Mouse (Mus musculus) liver, embryonic 15.5 days (tissue): Measurements from ENCODE around the gene Rft1. TPM values are rescaled to one million over a fixed set of nuclear protein-coding genes. Genes with fewer than 3 reads are reported as not detected.

Source experiments
- ATAC-seq: fragments of 200-750 bp; cut with Nextera tagmentation; 2 replicates; pipeline ENCODE4 v1.8.0; 2017; ENCODE audit warnings: moderate number of reproducible peaks, mild to moderate bottlenecking, moderate library complexity; ENCODE audit not compliant: insufficient read depth
- H3K27ac ChIP-seq: fragments of 300-500 bp; sonication (generic); replicated peaks from 2 replicates; pipeline ENCODE4 v1.5.1; 2015; ENCODE audit warnings: mild to moderate bottlenecking, inconsistent platforms
- H3K27me3 ChIP-seq: fragments of 300-500 bp; sonication (generic); 2 replicates; pipeline ENCODE4 v1.6.1; 2015; ENCODE audit warnings: mild to moderate bottlenecking, inconsistent platforms
- H3K36me3 ChIP-seq: fragments of 300-500 bp; sonication (generic); replicated peaks from 2 replicates; pipeline ENCODE4 v1.6.1; 2015; ENCODE audit warnings: moderate library complexity, mild to moderate bottlenecking, inconsistent platforms
- H3K4me1 ChIP-seq: fragments of 300-500 bp; sonication (generic); replicated peaks from 2 replicates; pipeline ENCODE4 v1.6.1; 2015; ENCODE audit warnings: inconsistent platforms
- H3K4me2 ChIP-seq: fragments of 300-500 bp; sonication (generic); 2 replicates; pipeline ENCODE4 v1.6.1; 2015; ENCODE audit warnings: moderate library complexity, mild to moderate bottlenecking, inconsistent platforms
- H3K4me3 ChIP-seq: fragments of 300-500 bp; sonication (generic); replicated peaks from 2 replicates; pipeline ENCODE4 v1.5.1; 2015; ENCODE audit warnings: mild to moderate bottlenecking, inconsistent platforms
- H3K9ac ChIP-seq: fragments of 300-500 bp; sonication (generic); 2 replicates; pipeline ENCODE4 v1.6.1; 2015; ENCODE audit warnings: moderate library complexity, mild to moderate bottlenecking, inconsistent platforms
- H3K9me3 ChIP-seq: fragments of 300-500 bp; sonication (generic); replicated peaks from 2 replicates; pipeline ENCODE4 v1.6.1; 2016; ENCODE audit warnings: inconsistent platforms
- WGBS: fragments of 180-500 bp; shearing (Covaris S2); methylation state at CpG from one replicate; pipeline ENCODE4 v1.1.7; 2015; ENCODE audit warnings: mixed read lengths; ENCODE audit not compliant: insufficient replicate concordance; 5-methylcytosine and 5-hydroxymethylcytosine counted together
- polyA plus RNA-seq: library from polyadenylated mRNA; unstranded; fragments of >200 nt; fragmentation: Nextera tagmentation; extraction: Ambion mirVana; gene quantifications from 2 replicates; pipeline ENCODE4 v1.2.1, GENCODE M21; 2015

Rft1 gene
- polyA plus RNA-seq, 1 experiment from 2014 or later: 3.8 TPM

- no peak overlapping the region for H3K27ac ChIP-seq
These were observed 17.8 kb downstream of the Rft1 start for GRCm38 (mm10) chr14:30671986-30672312.

GRCm38 (mm10) chr14:30674947-30675346, 20.8 kb downstream of the Rft1 start:
- no peak overlapping the region for H3K9ac ChIP-seq
- WGBS: 21% methylated on average over 6 of the region's 6 CpGs
- ATAC-seq: peak; percentile 76
- H3K27ac ChIP-seq: no peak overlapping the region
- H3K27me3 ChIP-seq: no peaks in the 10 kb centered on the region
- no peak overlapping the region for H3K4me3 ChIP-seq
- H3K4me2 ChIP-seq: no peak overlapping the region
- H3K36me3 ChIP-seq: peaks cover 49% of the 10 kb centered on the region
- peaks cover 20% of the 10 kb centered on the region for H3K4me1 ChIP-seq
- no peaks in the 10 kb centered on the region for H3K9me3 ChIP-seq

More at GRCm38 (mm10) chr14:30671986-30672312, 17.8 kb downstream of the Rft1 start:
- H3K27me3 ChIP-seq: no peaks in the 10 kb centered on the region
- 6% methylated on average over 3 of the region's 3 CpGs for WGBS
- peak; percentile 61 for ATAC-seq
- H3K4me2 ChIP-seq: no peak overlapping the region
- no peaks in the 10 kb centered on the region for H3K9me3 ChIP-seq
- peaks cover 20% of the 10 kb centered on the region for H3K4me1 ChIP-seq
- no peak overlapping the region for H3K4me3 ChIP-seq
- H3K36me3 ChIP-seq: peaks cover 48% of the 10 kb centered on the region
- no peak overlapping the region for H3K9ac ChIP-seq

GRCm38 (mm10) chr14:30682131-30682530, 28.0 kb downstream of the Rft1 start:
- WGBS: 79% methylated on average over 3 of the region's 3 CpGs
- peaks cover 54% of the 10 kb centered on the region for H3K36me3 ChIP-seq

GRCm38 (mm10) chr14:30690685-30691084, 36.5 kb downstream of the Rft1 start:
- ATAC-seq: no peak
- 0 out of 2 replicates have a peak, but pooled peaks cover 12% of the 10 kb centered on the region for H3K4me1 ChIP-seq
- no peak overlapping the region for H3K4me2 ChIP-seq
- H3K27ac ChIP-seq: peak overlapping the region; percentile 65; the same call in 1 of the 2 replicates
- H3K36me3 ChIP-seq: peaks cover 4% of the 10 kb centered on the region; the same call in 1 of the 2 replicates
- H3K27me3 ChIP-seq: no peaks in the 10 kb centered on the region
- 71% methylated on average over 3 of the region's 3 CpGs for WGBS
- H3K4me3 ChIP-seq: no peak overlapping the region
- no peaks in the 10 kb centered on the region for H3K9me3 ChIP-seq
- no peak overlapping the region for H3K9ac ChIP-seq

More at GRCm38 (mm10) chr14:30682131-30682530, 28.0 kb downstream of the Rft1 start:
- Histone ChIP-seq H3K9ac (no peak overlapping the region), H3K27me3 (no peaks in the 10 kb centered on the region), H3K4me1 (no peaks in the 10 kb centered on the region), H3K9me3 (no peaks in the 10 kb centered on the region), H3K4me3 (no peak overlapping the region), H3K4me2 (no peak overlapping the region), H3K27ac (no peak overlapping the region)
- no peak for ATAC-seq

GRCm38 (mm10) chr14:30692439-30692838, 38.3 kb downstream of the Rft1 start:
- Histone ChIP-seq H3K27ac (no peak overlapping the region), H3K9me3 (no peaks in the 10 kb centered on the region), H3K4me1 (0 out of 2 replicates have a peak, but pooled peaks cover 12% of the 10 kb centered on the region), H3K4me2 (no peak overlapping the region), H3K9ac (no peak overlapping the region), H3K27me3 (no peaks in the 10 kb centered on the region), H3K4me3 (no peak overlapping the region), H3K36me3 (peaks cover 4% of the 10 kb centered on the region; the same call in 1 of the 2 replicates)
- WGBS: 73% methylated on average over 6 of the region's 6 CpGs
- no peak for ATAC-seq

GRCm38 (mm10) chr14:30694786-30695185, 40.6 kb downstream of the Rft1 start:
- Histone ChIP-seq H3K4me3 (no peak overlapping the region), H3K4me2 (no peak overlapping the region), H3K9me3 (no peaks in the 10 kb centered on the region), H3K27me3 (no peaks in the 10 kb centered on the region), H3K9ac (no peak overlapping the region), H3K27ac (no peak overlapping the region), H3K4me1 (0 out of 2 replicates have a peak, but pooled peaks cover 12% of the 10 kb centered on the region), H3K36me3 (peaks cover 4% of the 10 kb centered on the region; the same call in 1 of the 2 replicates)
- ATAC-seq: no peak
- WGBS: 44% methylated on average over 2 of the region's 2 CpGs

GRCm38 (mm10) chr14:30695609-30696008, 41.4 kb downstream of the Rft1 start:
- ATAC-seq: no peak
- Histone ChIP-seq H3K27me3 (no peaks in the 10 kb centered on the region), H3K9ac (no peak overlapping the region), H3K36me3 (no peaks in the 10 kb centered on the region), H3K4me3 (no peak overlapping the region), H3K4me2 (no peak overlapping the region), H3K27ac (no peak overlapping the region), H3K9me3 (no peaks in the 10 kb centered on the region), H3K4me1 (0 out of 2 replicates have a peak, but pooled peaks cover 12% of the 10 kb centered on the region)
- WGBS: 52% methylated on average over 4 of the region's 4 CpGs

- Histone ChIP-seq H3K4me2 (no peak overlapping the region), H3K27ac (no peak overlapping the region), H3K27me3 (no peaks in the 10 kb centered on the region), H3K9ac (no peak overlapping the region), H3K36me3 (no peaks in the 10 kb centered on the region), H3K9me3 (no peaks in the 10 kb centered on the region), H3K4me3 (no peak overlapping the region), H3K4me1 (0 out of 2 replicates have a peak, but pooled peaks cover 8% of the 10 kb centered on the region)
- no peak for ATAC-seq
- WGBS: 77% methylated on average over 15 of the region's 15 CpGs
These were observed 43.4 kb downstream of the Rft1 start for GRCm38 (mm10) chr14:30697407-30698052.

GRCm38 (mm10) chr14:30699656-30700055, 45.5 kb downstream of the Rft1 start:
- peaks cover 16% of the 10 kb centered on the region for H3K4me1 ChIP-seq
- H3K27ac ChIP-seq: no peak overlapping the region
- no peak overlapping the region for H3K9ac ChIP-seq
- no peak for ATAC-seq
- H3K9me3 ChIP-seq: no peaks in the 10 kb centered on the region
- no peak overlapping the region for H3K4me2 ChIP-seq
- no peaks in the 10 kb centered on the region for H3K36me3 ChIP-seq
- 32% methylated on average over 8 of the region's 8 CpGs for WGBS
- H3K27me3 ChIP-seq: no peaks in the 10 kb centered on the region
- H3K4me3 ChIP-seq: no peak overlapping the region

GRCm38 (mm10) chr14:30702512-30702911, 48.4 kb downstream of the Rft1 start:
- H3K9ac ChIP-seq: no peak overlapping the region
- no peak overlapping the region for H3K4me2 ChIP-seq
- H3K27me3 ChIP-seq: no peaks in the 10 kb centered on the region
- no peaks in the 10 kb centered on the region for H3K9me3 ChIP-seq
- no peak for ATAC-seq
- H3K4me3 ChIP-seq: no peak overlapping the region
- peaks cover 20% of the 10 kb centered on the region for H3K4me1 ChIP-seq
- H3K27ac ChIP-seq: peak overlapping the region; percentile 29; the same call in 1 of the 2 replicates
- WGBS: 48% methylated on average over 5 of the region's 5 CpGs
- H3K36me3 ChIP-seq: no peaks in the 10 kb centered on the region

- ATAC-seq: no peak
- WGBS: 57% methylated on average over 5 of the region's 5 CpGs
- no peaks in the 10 kb centered on the region for H3K27me3 ChIP-seq
- no peaks in the 10 kb centered on the region for H3K9me3 ChIP-seq
- peak overlapping the region; percentile 41; the same call in 1 of the 2 replicates for H3K27ac ChIP-seq
- H3K4me3 ChIP-seq: no peak overlapping the region
- H3K36me3 ChIP-seq: no peaks in the 10 kb centered on the region
- peaks cover 20% of the 10 kb centered on the region for H3K4me1 ChIP-seq
- no peak overlapping the region for H3K4me2 ChIP-seq
- no peak overlapping the region for H3K9ac ChIP-seq
These were observed 48.9 kb downstream of the Rft1 start for GRCm38 (mm10) chr14:30703079-30703478.
